Mouse (Mus musculus): ENCODE results near the gene Ggact. TPM values are rescaled to one million over a fixed set of nuclear protein-coding genes. Genes with fewer than 3 reads are reported as not detected.
A peak's percentile ranks its signal among the peaks of the same experiment; 100 is the strongest.

Ggact gene
- polyA plus RNA-seq, 1 experiment from 2014 or later: 14.2 TPM

DNA sequence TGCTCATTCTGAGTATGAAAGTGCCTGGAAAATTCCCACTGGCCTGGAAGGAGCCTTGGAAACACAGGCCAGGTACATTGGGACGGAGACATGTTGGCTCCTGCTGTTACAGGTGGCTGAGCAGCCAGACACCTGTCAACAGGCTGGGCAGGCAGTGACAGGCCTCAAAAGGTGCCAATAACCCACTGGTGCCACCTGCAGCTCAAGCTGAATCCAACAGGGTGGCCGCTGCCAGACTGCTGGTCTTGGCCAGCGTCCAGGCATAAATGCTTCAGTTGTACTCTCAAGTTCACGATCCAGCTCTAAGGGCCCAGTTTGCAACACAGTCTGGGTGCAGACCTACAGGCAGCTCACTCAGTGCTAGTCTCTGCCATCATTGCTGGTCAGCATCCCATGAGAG, 10.7 kb downstream of the Ggact start:
- peak overlapping the region; percentile 62; the same call in 1 of the 2 replicates for H3K27ac ChIP-seq (ENCODE audit: low read depth, low read length)
- H3K36me3 ChIP-seq (ENCODE audit: control insufficient read depth, insufficient read depth, low read length): no peaks in the 10 kb centered on the region
- no peak overlapping the region for H3K9ac ChIP-seq (ENCODE audit: low read depth, low read length)
- no peaks in the 10 kb centered on the region for H3K9me3 ChIP-seq (ENCODE audit: control insufficient read depth, low read length)
- 58% methylated on average over 4 of the region's 4 CpGs for whole genome bisulfite sequencing
- H3K4me3 ChIP-seq (ENCODE audit: low read length): no peak overlapping the region
- no peaks in the 10 kb centered on the region; the same call in 1 of the 2 replicates for H3K4me1 ChIP-seq (ENCODE audit: control insufficient read depth, insufficient read depth, low read length)
- no peak overlapping the region for H3K4me2 ChIP-seq (replicated peaks; ENCODE audit: low read depth, low read length)
- peak; percentile 65 for ATAC-seq (ENCODE audit: low FRiP score, low TSS enrichment)
- H3K27me3 ChIP-seq (ENCODE audit: control insufficient read depth, insufficient read depth, low read length): no peaks in the 10 kb centered on the region

DNA sequence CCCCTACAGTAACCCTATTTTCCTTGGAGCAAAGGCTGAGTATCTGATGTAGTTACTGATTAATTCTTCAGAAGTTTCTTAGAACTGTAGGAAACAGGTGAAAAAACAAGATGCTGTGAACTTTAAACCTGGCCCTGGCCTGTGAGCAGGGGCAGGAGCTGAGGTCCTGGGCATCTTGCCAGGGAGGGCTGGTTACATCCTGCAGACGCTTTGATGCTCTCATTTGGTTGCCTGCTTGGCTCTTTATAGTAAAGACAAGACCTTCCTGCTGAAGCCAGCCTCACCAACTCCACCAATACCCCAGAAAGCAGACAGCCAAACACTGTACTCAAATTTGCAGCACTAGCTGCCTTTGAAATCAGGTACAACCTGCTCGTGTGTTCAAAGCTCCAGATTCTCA, 11.4 kb downstream of the Ggact start:
- Histone ChIP-seq H3K27me3 (ENCODE audit: control insufficient read depth, insufficient read depth, low read length) (no peaks in the 10 kb centered on the region), H3K36me3 (ENCODE audit: control insufficient read depth, insufficient read depth, low read length) (no peaks in the 10 kb centered on the region), H3K27ac (ENCODE audit: low read depth, low read length) (no peak overlapping the region), H3K9me3 (ENCODE audit: control insufficient read depth, low read length) (no peaks in the 10 kb centered on the region), H3K4me1 (ENCODE audit: control insufficient read depth, insufficient read depth, low read length) (no peaks in the 10 kb centered on the region; the same call in 1 of the 2 replicates), H3K4me2 (replicated peaks; ENCODE audit: low read depth, low read length) (no peak overlapping the region), H3K9ac (ENCODE audit: low read depth, low read length) (no peak overlapping the region), H3K4me3 (ENCODE audit: low read length) (no peak overlapping the region)
- 39% methylated on average over 2 of the region's 2 CpGs for WGBS
- ATAC-seq (ENCODE audit: low FRiP score, low TSS enrichment): peak; percentile 86; the same call in 1 of the 2 replicates

DNA sequence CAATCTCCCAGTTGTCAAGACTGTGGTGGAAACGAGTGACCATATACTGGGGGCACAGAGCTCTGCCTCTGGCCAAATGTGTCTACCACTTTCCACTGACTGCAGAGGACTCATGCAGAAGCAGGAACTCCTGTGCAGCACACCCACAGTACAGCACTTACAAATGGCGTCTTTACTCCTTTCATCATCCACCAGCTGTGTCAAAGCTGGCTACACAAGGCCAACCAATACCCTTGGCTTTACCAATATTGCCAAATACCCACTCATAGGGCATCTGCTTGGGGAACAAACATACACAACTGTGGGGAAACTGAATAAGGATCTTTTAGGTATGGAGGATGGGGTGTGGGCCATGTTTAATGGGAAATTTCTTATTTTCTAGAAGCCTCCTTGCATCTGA, 11.8 kb downstream of the Ggact start:
- Histone ChIP-seq H3K27ac (ENCODE audit: low read depth, low read length) (peak overlapping the region; percentile 32; the same call in 1 of the 2 replicates), H3K9ac (ENCODE audit: low read depth, low read length) (no peak overlapping the region), H3K4me2 (replicated peaks; ENCODE audit: low read depth, low read length) (no peak overlapping the region), H3K9me3 (ENCODE audit: control insufficient read depth, low read length) (no peaks in the 10 kb centered on the region), H3K27me3 (ENCODE audit: control insufficient read depth, insufficient read depth, low read length) (no peaks in the 10 kb centered on the region), H3K36me3 (ENCODE audit: control insufficient read depth, insufficient read depth, low read length) (no peaks in the 10 kb centered on the region), H3K4me3 (ENCODE audit: low read length) (no peak overlapping the region), H3K4me1 (ENCODE audit: control insufficient read depth, insufficient read depth, low read length) (no peaks in the 10 kb centered on the region; the same call in 1 of the 2 replicates)
- ATAC-seq (ENCODE audit: low FRiP score, low TSS enrichment): peak; percentile 16; the same call in 1 of the 2 replicates
- 81% methylated on average over 2 of the region's 2 CpGs for WGBS

DNA sequence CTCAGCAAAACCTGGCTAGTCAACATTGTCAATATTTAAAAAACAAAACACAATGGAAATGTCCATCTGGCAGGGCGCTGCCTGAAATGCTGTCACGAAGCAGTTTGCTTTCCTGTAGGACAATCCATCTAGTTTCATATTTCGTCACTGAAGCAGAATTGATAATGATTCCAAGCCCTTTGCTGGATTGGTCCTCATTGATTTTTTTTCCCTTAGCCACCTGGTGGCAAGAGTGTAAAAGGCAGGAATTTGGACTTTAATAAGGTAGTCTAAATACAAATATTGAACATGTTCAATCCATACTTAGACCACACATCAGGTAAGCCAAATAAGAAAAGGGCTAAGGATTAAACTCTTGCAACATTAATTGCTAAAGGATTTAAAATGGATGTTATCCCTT, 12.4 kb downstream of the Ggact start:
- Histone ChIP-seq H3K4me2 (replicated peaks; ENCODE audit: low read depth, low read length) (no peak overlapping the region), H3K36me3 (ENCODE audit: control insufficient read depth, insufficient read depth, low read length) (no peaks in the 10 kb centered on the region), H3K9ac (ENCODE audit: low read depth, low read length) (no peak overlapping the region), H3K27me3 (ENCODE audit: control insufficient read depth, insufficient read depth, low read length) (no peaks in the 10 kb centered on the region), H3K4me1 (ENCODE audit: control insufficient read depth, insufficient read depth, low read length) (no peaks in the 10 kb centered on the region; the same call in 1 of the 2 replicates), H3K9me3 (ENCODE audit: control insufficient read depth, low read length) (no peaks in the 10 kb centered on the region), H3K27ac (ENCODE audit: low read depth, low read length) (no peak overlapping the region; the same call in 1 of the 2 replicates), H3K4me3 (ENCODE audit: low read length) (no peak overlapping the region)
- no peak for ATAC-seq (ENCODE audit: low FRiP score, low TSS enrichment)
- WGBS: 87% methylated on average over 3 of the region's 3 CpGs

DNA sequence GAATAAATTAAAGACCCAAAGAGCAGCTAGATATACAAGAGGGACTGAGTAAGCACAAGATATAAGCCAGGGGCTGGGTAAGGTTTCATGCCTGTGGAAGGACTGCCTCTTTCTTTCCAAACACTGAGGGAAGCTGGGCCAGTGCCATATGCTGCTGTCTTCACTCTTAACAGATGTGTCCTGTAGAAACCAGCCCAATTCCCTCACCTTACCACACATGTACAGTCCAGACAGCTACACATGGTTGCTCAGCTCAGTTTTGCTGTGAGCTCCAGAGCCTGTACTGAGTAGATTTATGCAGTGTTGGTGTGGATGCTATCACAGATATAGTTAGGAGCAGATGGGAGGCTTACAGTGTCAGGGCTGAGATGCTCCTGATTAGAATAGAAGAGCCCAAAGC, 12.9 kb downstream of the Ggact start:
- Histone ChIP-seq H3K9ac (ENCODE audit: low read depth, low read length) (no peak overlapping the region), H3K9me3 (ENCODE audit: control insufficient read depth, low read length) (no peaks in the 10 kb centered on the region), H3K27me3 (ENCODE audit: control insufficient read depth, insufficient read depth, low read length) (no peaks in the 10 kb centered on the region), H3K4me3 (ENCODE audit: low read length) (no peak overlapping the region), H3K36me3 (ENCODE audit: control insufficient read depth, insufficient read depth, low read length) (no peaks in the 10 kb centered on the region), H3K4me1 (ENCODE audit: control insufficient read depth, insufficient read depth, low read length) (no peaks in the 10 kb centered on the region; the same call in 1 of the 2 replicates), H3K27ac (ENCODE audit: low read depth, low read length) (no peak overlapping the region), H3K4me2 (replicated peaks; ENCODE audit: low read depth, low read length) (no peak overlapping the region)
- peak; percentile 34; the same call in 1 of the 2 replicates for ATAC-seq (ENCODE audit: low FRiP score, low TSS enrichment)

DNA sequence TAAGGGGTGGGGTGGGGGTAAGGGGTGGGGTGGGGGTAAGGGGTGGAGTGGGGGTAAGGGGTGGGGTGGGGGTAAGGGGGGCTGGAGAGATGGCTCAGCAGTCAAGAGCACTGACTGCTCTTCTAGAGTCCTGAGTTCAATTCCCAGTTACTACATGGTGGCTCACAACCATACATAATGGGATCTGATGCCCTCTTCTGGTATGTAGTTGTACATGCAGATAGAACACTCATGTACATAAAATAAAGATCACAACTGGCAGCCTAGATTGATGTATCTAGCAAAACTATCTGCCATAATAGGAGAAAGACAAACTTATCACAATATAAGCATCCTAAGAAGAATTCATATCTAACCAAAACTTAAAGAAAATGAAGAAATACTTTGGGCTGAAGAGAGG, 15.0 kb downstream of the Ggact start:
- no peaks in the 10 kb centered on the region; the same call in 1 of the 2 replicates for H3K4me1 ChIP-seq (ENCODE audit: control insufficient read depth, insufficient read depth, low read length)

DNA sequence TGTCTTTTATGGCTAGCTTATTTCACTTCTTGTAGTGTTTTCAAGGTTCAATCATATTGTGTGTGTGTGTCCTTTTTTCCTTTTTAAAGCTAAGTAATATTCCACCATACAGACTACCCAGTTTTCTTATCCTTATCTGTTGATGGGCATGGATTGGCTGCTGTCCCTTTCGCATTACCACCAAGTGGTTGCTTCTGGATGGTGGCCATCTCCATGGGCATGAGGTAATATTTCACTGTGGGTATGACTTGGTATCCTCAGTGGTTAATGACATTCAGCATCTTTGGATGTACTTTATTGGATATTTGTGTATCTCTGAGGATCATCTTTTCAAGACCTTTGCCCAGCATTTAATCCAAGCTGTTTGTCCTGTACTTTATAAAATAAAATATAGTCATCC, 17.5 kb downstream of the Ggact start:
- no peaks in the 10 kb centered on the region for H3K4me1 ChIP-seq (ENCODE audit: control insufficient read depth, insufficient read depth, low read length)
- no peak overlapping the region for H3K9ac ChIP-seq (ENCODE audit: low read depth, low read length)
- H3K27me3 ChIP-seq (ENCODE audit: control insufficient read depth, insufficient read depth, low read length): no peaks in the 10 kb centered on the region
- 0 out of 2 replicates have a peak, but pooled peaks cover 3% of the 10 kb centered on the region for H3K36me3 ChIP-seq (ENCODE audit: control insufficient read depth, insufficient read depth, low read length)
- no peaks in the 10 kb centered on the region for H3K9me3 ChIP-seq (ENCODE audit: control insufficient read depth, low read length)
- no peak overlapping the region for H3K27ac ChIP-seq (ENCODE audit: low read depth, low read length)
- no peak overlapping the region for H3K4me3 ChIP-seq (ENCODE audit: low read length)
- no peak overlapping the region for H3K4me2 ChIP-seq (replicated peaks; ENCODE audit: low read depth, low read length)
- WGBS: 97% methylated on average over 1 of the region's 1 CpGs
- ATAC-seq (ENCODE audit: low FRiP score, low TSS enrichment): no peak

More for the DNA sequence above, 15.0 kb downstream of the Ggact start:
- no peak overlapping the region for H3K9ac ChIP-seq (ENCODE audit: low read depth, low read length)
- H3K4me2 ChIP-seq (replicated peaks; ENCODE audit: low read depth, low read length): no peak overlapping the region
- no peak overlapping the region for H3K27ac ChIP-seq (ENCODE audit: low read depth, low read length)
- no peaks in the 10 kb centered on the region for H3K9me3 ChIP-seq (ENCODE audit: control insufficient read depth, low read length)
- H3K36me3 ChIP-seq (ENCODE audit: control insufficient read depth, insufficient read depth, low read length): no peaks in the 10 kb centered on the region
- no peak for ATAC-seq (ENCODE audit: low FRiP score, low TSS enrichment)
- no peaks in the 10 kb centered on the region for H3K27me3 ChIP-seq (ENCODE audit: control insufficient read depth, insufficient read depth, low read length)
- no peak overlapping the region for H3K4me3 ChIP-seq (ENCODE audit: low read length)

DNA sequence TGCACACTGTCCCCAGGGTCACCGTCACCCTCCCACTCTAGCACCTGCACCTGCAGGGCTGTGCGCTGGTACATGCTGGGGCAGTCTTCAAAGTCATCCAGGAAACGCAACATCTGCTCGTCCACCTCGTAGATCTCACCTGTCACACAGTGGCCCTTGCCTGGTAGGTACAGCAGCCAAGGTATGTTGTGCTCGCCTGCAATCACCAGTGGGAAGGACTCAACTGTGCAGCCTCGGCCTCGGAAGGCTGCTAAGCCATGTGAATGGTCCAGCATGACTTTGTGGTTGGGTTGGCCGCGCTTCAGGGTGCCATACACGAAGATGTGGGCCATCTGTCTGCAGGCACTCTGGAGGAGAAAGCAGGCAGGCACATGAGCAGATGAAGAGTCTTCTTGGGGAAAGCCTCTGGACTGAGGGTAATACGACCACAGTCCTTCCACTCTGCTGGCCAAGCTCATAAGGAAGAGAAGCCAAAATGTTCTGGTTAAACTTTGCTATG, 22.0 kb downstream of the Ggact start:
- no peaks in the 10 kb centered on the region for H3K4me1 ChIP-seq (ENCODE audit: control insufficient read depth, insufficient read depth, low read length)
- H3K36me3 ChIP-seq (ENCODE audit: control insufficient read depth, insufficient read depth, low read length): 0 out of 2 replicates have a peak, but pooled peaks cover 5% of the 10 kb centered on the region
- no peak for ATAC-seq (ENCODE audit: low FRiP score, low TSS enrichment)
- no peak overlapping the region for H3K9ac ChIP-seq (ENCODE audit: low read depth, low read length)
- no peaks in the 10 kb centered on the region for H3K27me3 ChIP-seq (ENCODE audit: control insufficient read depth, insufficient read depth, low read length)
- H3K9me3 ChIP-seq (ENCODE audit: control insufficient read depth, low read length): no peaks in the 10 kb centered on the region
- WGBS: 90% methylated on average over 12 of the region's 12 CpGs
- H3K4me2 ChIP-seq (replicated peaks; ENCODE audit: low read depth, low read length): no peak overlapping the region
- no peak overlapping the region for H3K27ac ChIP-seq (ENCODE audit: low read depth, low read length)
- H3K4me3 ChIP-seq (ENCODE audit: low read length): no peak overlapping the region

DNA sequence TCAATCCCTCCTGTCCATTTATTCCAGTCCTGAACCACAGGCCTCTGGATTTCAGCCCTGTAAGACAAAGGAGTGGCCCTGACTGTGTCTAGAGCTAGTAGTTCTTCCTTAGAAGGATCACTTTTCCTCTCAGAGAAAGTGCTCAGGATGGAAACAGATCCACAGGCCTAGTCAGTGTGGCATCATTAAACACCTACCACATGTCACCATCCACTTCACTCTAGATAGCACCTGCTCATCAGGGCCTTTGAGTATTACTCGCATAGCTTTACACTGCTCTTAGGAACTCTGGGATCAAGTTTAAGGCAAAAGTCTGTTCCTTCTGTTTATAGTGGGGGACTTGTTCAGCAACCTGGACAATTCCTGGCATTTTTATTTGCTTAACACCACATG, 25.1 kb downstream of the Ggact start:
- Histone ChIP-seq H3K4me1 (ENCODE audit: control insufficient read depth, insufficient read depth, low read length) (0 out of 2 replicates have a peak, but pooled peaks cover under 1% of the 10 kb centered on the region), H3K9me3 (ENCODE audit: control insufficient read depth, low read length) (no peaks in the 10 kb centered on the region), H3K27ac (ENCODE audit: low read depth, low read length) (no peak overlapping the region), H3K9ac (ENCODE audit: low read depth, low read length) (no peak overlapping the region), H3K4me2 (replicated peaks; ENCODE audit: low read depth, low read length) (no peak overlapping the region), H3K27me3 (ENCODE audit: control insufficient read depth, insufficient read depth, low read length) (no peaks in the 10 kb centered on the region), H3K36me3 (ENCODE audit: control insufficient read depth, insufficient read depth, low read length) (0 out of 2 replicates have a peak, but pooled peaks cover 5% of the 10 kb centered on the region), H3K4me3 (ENCODE audit: low read length) (no peak overlapping the region)
- ATAC-seq (ENCODE audit: low FRiP score, low TSS enrichment): no peak
- 76% methylated on average over 1 of the region's 1 CpGs for WGBS

All from kidney, embryonic 14.5 days (tissue).